Mouse (Mus musculus) cerebellum, adult 2 months (tissue): ENCODE data around the gene BC049715. TPM values are rescaled to one million over a fixed set of nuclear protein-coding genes. Genes with fewer than 3 reads are reported as not detected.

ENCODE experiments used
- DNase-seq, 2 experiments: peaks; one replicate each; pipeline ENCODE4 v3.0.0; 2021
- H3K27ac ChIP-seq: fragments of 200-500 bp; 2 replicates; pipeline ENCODE4 v1.5.1; 2012; ENCODE audit warnings: low read length, control low read depth, inconsistent platforms; ENCODE audit not compliant: insufficient read depth
- H3K27me3 ChIP-seq: fragments of 200-500 bp; 2 replicates; pipeline ENCODE4 v1.6.1; 2012; ENCODE audit warnings: inconsistent platforms, mild to moderate bottlenecking, low read length, moderate library complexity; ENCODE audit not compliant: control insufficient read depth, insufficient read depth
- H3K4me1 ChIP-seq: fragments of 200-500 bp; 2 replicates; pipeline ENCODE4 v1.6.1; 2011; ENCODE audit warnings: low read length; ENCODE audit not compliant: control insufficient read depth, insufficient read depth
- H3K4me3 ChIP-seq: fragments of 200-500 bp; replicated peaks from 2 replicates; pipeline ENCODE3; 2011; ENCODE audit warnings: mild to moderate bottlenecking, low read depth, low read length, control low read depth; ENCODE audit not compliant: insufficient read depth
- CTCF ChIP-seq: fragments of 200-500 bp; IDR thresholded peaks from 2 replicates; pipeline ENCODE4 v1.5.1; 2011; ENCODE audit warnings: low read depth, mild to moderate bottlenecking, control low read depth, low read length, moderate library complexity, borderline replicate concordance; ENCODE audit not compliant: insufficient read depth
- POLR2A ChIP-seq: fragments of 200-500 bp; IDR thresholded peaks from 2 replicates; pipeline ENCODE4 v1.6.1; 2011; ENCODE audit warnings: low read length, control low read depth, borderline replicate concordance; ENCODE audit not compliant: insufficient read depth
- WGBS: fragments of 180-500 bp; shearing (Covaris S2); methylation state at CpG from one replicate; pipeline ENCODE4 v1.1.7; 2018; 5-methylcytosine and 5-hydroxymethylcytosine counted together
- polyA plus RNA-seq: library from polyadenylated mRNA; depleted of rRNA; stranded (reverse); fragments of >200 nt; gene quantifications from 2 replicates; pipeline ENCODE4 v1.2.3, GENCODE M21; 2012

Gene BC049715
- polyA plus RNA-seq, 1 experiment, result 0.38 TPM

GRCm38 (mm10) chr6:136804705-136805408, 22.6 kb upstream of the BC049715 start:
- Histone ChIP-seq H3K27me3 (no peaks in the 10 kb centered on the region), H3K4me3 (peak overlapping the region; percentile 16), H3K27ac (no peak overlapping the region; the same call in 1 of the 2 replicates), H3K4me1 (peaks cover 8% of the 10 kb centered on the region; the same call in 1 of the 2 replicates)
- TF ChIP-seq CTCF (no peak), POLR2A (no peak)
- 33% methylated on average over 9 of the region's 9 CpGs for WGBS
- DNase-seq, result no peak

DNA sequence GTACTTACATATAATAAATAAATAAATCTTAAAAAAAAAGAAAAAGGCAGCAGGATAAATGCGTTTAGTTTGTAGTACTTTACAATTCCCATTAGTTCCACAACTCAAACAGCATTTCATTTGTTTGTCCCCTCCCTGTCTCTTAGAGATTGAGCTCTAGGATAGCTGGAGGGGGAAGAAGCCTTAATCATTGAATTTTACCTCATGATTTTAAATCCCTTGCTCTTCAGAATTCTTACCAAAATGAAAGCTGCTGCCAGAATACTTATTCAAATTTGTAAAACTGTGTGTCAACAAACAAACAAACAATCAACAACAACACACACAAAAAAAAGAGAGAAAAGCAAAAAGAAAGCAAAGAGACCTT, 22.0 kb upstream of the BC049715 start:
- 89% methylated on average over 1 of the region's 1 CpGs for WGBS
- TF ChIP-seq POLR2A, result no peak
- no peak for TF ChIP-seq CTCF
- H3K4me3 ChIP-seq, result no peak overlapping the region
- peaks cover 8% of the 10 kb centered on the region; the same call in 1 of the 2 replicates for H3K4me1 ChIP-seq
- H3K27ac ChIP-seq, result no peak overlapping the region
- H3K27me3 ChIP-seq, result no peaks in the 10 kb centered on the region
- DNase-seq, result no peak

GRCm38 (mm10) chr6:136806819-136807218, 20.6 kb upstream of the BC049715 start:
- TF ChIP-seq CTCF (no peak), POLR2A (no peak)
- Histone ChIP-seq H3K4me1 (peaks cover 8% of the 10 kb centered on the region; the same call in 1 of the 2 replicates), H3K27me3 (no peaks in the 10 kb centered on the region), H3K4me3 (no peak overlapping the region), H3K27ac (no peak overlapping the region)
- 82% methylated on average over 5 of the region's 5 CpGs for WGBS
- no peak for DNase-seq

- H3K27me3 ChIP-seq, result no peaks in the 10 kb centered on the region
- H3K27ac ChIP-seq, result peak overlapping the region; percentile 58; the same call in 1 of the 2 replicates
- H3K4me1 ChIP-seq, result peaks cover 8% of the 10 kb centered on the region; the same call in 1 of the 2 replicates
- WGBS, result 29% methylated on average over 18 of the region's 18 CpGs
- DNase-seq, result no peak
- peak overlapping the region; percentile 53 for H3K4me3 ChIP-seq
- no peak for TF ChIP-seq POLR2A
- TF ChIP-seq CTCF, result no peak
These were observed 19.9 kb upstream of the BC049715 start for GRCm38 (mm10) chr6:136807395-136808013.

GRCm38 (mm10) chr6:136808014-136808417, 19.4 kb upstream of the BC049715 start, which contains the start of gene H2afj:
Gene H2afj, plus strand, starts transcription at chr6:136808244.
- 0% methylated on average over 34 of the region's 34 CpGs for WGBS
- TF ChIP-seq POLR2A (peak; percentile 40; the same call in 1 of the 2 replicates), CTCF (no peak)
- Histone ChIP-seq H3K27me3 (no peaks in the 10 kb centered on the region), H3K27ac (peak within 1 kb of the TSS; percentile 58; the same call in 1 of the 2 replicates), H3K4me1 (peaks cover 8% of the 10 kb centered on the region; the same call in 1 of the 2 replicates), H3K4me3 (peak within 1 kb of the TSS; percentile 59)
- DNase-seq, result peak; percentile 97 to 99

DNA sequence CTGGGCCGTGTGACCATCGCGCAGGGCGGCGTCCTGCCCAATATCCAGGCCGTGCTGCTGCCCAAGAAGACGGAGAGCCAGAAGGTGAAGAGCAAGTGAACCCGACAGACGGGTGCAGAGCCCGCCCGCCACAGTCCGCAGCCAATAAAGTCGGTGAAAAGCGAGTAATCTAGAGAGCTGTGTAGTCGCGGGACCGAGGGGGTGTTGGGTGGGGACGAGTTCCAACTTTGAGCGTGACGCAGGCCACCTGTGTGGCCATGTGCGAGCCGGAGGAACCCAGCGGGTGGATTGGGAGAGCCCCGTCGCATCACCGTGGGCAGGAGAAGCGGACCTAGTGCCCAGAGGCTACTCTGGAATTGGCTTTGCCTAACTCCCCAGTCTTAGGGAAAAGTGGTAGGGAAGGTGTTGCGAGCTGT, 18.8 kb upstream of the BC049715 start:
- peaks cover 8% of the 10 kb centered on the region; the same call in 1 of the 2 replicates for H3K4me1 ChIP-seq
- WGBS, result 1% methylated on average over 28 of the region's 28 CpGs
- H3K27ac ChIP-seq, result no peak overlapping the region
- TF ChIP-seq POLR2A, result no peak
- no peak for TF ChIP-seq CTCF
- no peak for DNase-seq
- H3K4me3 ChIP-seq, result peak overlapping the region; percentile 59
- no peaks in the 10 kb centered on the region for H3K27me3 ChIP-seq

DNA sequence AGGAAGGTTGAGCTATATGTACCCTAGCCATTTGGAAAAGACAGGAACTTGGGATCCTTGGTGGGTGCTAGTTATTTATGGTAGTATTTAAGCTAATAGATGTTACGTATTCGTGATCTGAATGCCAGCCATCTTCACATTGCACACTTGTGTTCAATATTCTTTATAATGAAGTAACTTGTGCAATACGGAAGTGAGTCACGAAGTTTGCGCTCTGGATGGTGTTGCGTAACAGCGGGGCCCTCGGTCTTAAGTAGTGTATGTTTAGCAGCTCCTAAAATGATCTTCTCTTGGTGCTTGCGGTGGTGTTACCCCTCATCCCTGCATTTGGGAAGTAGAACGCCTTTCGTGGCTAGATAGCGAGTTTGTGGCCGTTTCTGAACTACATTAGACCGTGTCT, 18.3 kb upstream of the BC049715 start:
- H3K27me3 ChIP-seq, result no peaks in the 10 kb centered on the region
- 39% methylated on average over 14 of the region's 14 CpGs for WGBS
- H3K4me1 ChIP-seq, result peaks cover 8% of the 10 kb centered on the region; the same call in 1 of the 2 replicates
- DNase-seq, result no peak
- no peak overlapping the region for H3K27ac ChIP-seq
- H3K4me3 ChIP-seq, result peak overlapping the region; percentile 59
- TF ChIP-seq CTCF, result no peak
- TF ChIP-seq POLR2A, result no peak

DNA sequence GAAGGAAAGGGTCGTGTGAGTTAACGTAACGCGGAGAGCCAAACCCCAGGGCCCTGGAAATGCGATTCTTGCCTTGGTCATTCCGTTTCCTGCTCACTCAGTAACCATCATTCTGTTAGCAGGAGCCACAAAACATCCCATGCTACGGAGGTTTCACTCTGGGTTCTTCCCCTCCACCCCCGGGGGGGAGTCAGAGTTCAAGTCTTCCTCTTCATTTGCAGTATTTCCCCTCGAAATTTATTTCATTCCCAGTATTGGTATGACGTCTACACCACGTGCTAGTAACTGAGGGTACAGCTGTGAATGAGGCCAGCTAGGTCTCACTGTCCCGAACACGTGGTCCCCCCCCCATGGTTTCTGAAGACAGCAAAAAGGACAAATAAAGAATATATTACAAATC, 17.8 kb upstream of the BC049715 start:
- 81% methylated on average over 13 of the region's 13 CpGs for WGBS
- no peaks in the 10 kb centered on the region for H3K27me3 ChIP-seq
- peaks cover 8% of the 10 kb centered on the region; the same call in 1 of the 2 replicates for H3K4me1 ChIP-seq
- no peak for DNase-seq
- H3K27ac ChIP-seq, result no peak overlapping the region
- TF ChIP-seq CTCF (no peak), POLR2A (no peak)
- peak overlapping the region; percentile 9 for H3K4me3 ChIP-seq
